Mouse (Mus musculus) retina, adult 2 months (tissue): ENCODE results near the gene Nudt16.
"Not testable (repeated sequence)": the region's sequence is repeated elsewhere in the genome, so short reads cannot be mapped to it uniquely, and the experiment has no call there.

Experiments
- DNase-seq: peaks from one replicate; pipeline ENCODE4 v3.0.0-alpha.2; 2012; ENCODE audit warnings: low read depth, low spot score

Nudt16 gene

GRCm38 (mm10) chr9:105131253-105132001 lies at the start of gene Nudt16:
Gene Nudt16, minus strand, starts transcription at chr9:105131824.
- peak; percentile 71 for DNase-seq

DNA sequence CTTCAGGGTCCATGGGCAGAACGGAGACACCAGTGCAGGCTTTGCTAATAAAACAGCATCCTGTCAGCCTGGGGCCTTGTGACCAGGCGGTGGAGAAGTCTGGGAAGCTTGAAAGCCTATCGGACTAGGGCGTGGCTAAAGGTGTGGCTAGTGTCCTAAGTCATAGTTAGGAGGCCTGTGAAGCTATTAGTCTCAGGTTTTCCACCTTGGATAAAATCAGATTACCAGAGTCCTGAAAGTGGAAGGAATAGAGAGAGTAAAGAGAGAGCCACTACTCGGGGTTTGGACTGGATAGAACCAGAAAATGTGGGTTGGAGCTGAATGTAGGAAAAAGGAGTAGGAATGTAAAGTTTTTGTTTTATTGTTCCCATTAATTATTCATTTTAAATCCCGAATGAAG lies 13.4 kb upstream of the Nudt16 start, which contains the start of gene 1700080E11Rik:
Gene 1700080E11Rik, minus strand, starts transcription at position 101 of the 400 bp plus-strand sequence.
- DNase-seq, result no peak

GRCm38 (mm10) chr9:105139204-105139603 lies 7.6 kb upstream of the Nudt16 start:
- DNase-seq, result no peak

DNA sequence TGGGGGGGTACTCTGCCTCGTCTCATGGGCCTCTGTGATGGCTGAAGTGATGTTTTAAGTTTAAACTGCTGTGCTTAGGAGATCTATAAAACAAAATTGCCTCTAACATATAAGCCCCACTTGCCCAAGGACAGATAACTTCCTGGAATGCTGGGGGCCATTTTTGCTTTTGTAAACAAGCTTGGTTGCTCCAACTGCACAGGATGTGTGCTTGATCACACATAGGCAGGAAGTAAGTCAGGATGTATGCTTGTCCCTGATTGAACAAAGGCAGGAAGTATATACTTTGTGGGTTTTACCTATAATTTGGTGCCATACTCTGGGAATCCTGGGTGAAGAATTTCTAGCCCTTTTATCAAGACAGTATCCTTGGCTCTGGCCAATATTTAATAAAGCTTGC lies 4.8 kb upstream of the Nudt16 start:
- DNase-seq, result no peak

DNA sequence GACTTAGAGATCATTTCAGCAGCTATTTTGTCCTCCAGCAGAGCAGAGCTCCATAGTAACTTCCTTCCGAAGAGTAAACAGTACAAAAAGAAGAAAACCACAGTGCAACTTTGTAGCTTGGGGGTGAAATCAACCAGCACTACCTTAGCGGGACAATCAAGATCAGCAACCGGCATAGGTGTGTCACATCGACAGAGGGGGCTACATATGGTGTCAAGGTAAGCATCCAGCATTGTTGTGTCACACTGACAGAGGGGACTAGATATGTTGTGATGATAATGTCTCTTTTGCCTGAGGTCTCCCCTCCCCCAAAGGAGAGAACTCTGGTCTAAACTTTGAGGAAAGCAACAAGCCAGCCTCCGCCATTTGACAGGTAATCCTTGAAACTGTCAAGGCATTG lies 2.9 kb upstream of the Nudt16 start:
- DNase-seq, result no peak

DNA sequence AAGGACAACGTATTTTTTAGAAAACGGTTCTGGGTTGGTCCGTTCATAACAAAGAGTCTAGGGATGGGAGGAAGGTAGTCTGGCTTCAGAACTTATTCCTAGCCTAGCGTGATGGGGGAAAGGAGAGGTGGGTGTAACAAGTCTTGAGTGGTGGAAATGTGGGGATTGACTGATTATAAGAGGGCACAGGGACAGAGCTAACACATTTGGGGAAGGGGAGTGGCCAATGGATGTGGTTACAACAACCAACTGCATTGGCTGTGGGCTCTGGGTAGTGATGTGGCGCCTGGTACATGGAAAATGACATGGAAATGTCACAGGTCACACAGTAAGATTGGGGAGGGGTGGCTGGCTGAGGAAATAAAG lies 361 bp upstream of the Nudt16 start:
- no peak for DNase-seq

GRCm38 (mm10) chr9:105130331-105130730 lies 1.3 kb downstream of the Nudt16 start:
- no peak for DNase-seq

- not testable (repeated sequence) for DNase-seq
These were observed 6.4 kb downstream of the Nudt16 start for GRCm38 (mm10) chr9:105125206-105125605.

DNA sequence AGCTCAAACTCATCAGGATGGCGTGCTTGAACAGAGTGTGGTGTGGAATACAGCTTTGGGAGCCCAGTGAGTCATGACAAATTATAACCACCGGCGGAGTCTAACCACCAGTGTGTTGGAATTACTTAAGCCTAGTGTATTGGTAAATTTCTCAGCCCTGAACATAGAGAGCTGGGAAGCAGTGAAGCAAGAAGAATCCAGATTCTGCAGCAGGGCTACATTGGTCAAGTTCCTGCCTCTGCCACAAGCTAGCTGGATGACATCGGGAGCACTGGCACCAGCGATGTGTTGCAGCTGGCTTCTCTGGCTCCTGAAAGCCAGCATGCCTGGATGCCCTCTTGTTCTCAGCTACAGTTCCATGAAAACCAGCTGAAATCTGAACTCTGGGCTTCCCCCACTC lies 27.7 kb downstream of the Nudt16 start:
- DNase-seq, result no peak

DNA sequence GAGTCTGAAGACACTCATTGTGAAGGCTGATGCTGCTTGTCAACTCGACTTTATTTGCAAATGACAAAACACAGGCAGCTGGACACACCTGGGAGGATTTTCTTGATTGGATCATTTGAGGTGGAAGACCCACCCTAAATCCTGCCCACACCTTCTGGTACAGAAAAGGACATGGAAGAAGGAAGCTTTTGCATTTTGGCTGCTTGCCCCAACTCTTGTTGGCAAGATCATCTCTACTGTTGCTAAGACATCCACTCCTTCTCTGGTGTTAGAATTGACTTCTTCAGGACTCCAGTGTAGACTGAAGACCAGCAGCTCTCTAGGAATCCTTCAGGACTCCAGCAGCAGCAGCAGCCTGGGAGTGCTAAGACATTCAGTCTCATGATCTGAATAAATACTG lies 29.7 kb downstream of the Nudt16 start:
- DNase-seq, result no peak

GRCm38 (mm10) chr9:105100807-105101570 lies 30.6 kb downstream of the Nudt16 start:
- no peak for DNase-seq

DNA sequence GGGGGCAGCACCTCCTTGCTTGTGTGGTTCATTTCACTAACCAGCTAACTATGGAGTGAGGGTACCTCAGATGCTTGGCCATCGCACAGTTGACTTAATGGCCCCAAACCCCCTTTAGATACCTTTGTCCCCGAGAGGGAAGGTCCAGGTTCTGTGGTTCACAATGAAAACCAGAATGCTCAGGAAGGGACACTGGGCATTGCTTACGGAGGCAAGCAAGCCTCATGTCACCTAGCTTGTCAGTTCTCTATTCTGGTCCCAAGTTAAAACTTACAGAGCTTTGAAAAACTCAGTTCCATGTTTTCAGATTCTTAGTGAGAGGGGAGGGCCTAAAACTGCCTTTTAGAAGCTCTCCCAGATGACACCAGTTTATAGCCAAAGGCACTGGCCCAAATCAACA lies 51.4 kb downstream of the Nudt16 start:
- no peak for DNase-seq
